Mouse (Mus musculus) natural killer cell, adult 2 months (primary cell): ENCODE measurements around the gene Sugct.

ENCODE experiments used
- DNase-seq, 2 experiments: peaks; one replicate each; pipeline ENCODE4 v3.0.0; 2022; ENCODE audit warnings: low spot score in 2 of 2

The Sugct gene

DNA sequence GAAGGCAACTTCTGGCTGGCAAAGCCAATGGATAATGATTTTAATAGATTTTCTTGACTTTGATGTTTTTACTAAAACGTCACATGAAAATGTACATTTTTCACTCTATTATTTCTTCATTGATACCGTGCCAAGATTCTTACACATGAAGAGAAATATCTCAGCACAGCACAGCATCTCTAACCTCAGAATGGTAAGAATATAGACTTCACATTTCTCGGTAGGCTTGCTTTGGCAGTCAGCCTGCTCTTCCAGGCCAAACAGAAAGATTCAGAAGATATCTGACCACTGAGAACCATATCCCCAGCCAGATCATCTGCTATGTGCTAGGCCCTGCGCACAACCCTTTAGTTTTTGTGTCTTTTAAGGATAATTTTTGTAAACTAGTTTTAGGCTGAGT lies 657.0 kb downstream of the Sugct start:
- DNase-seq = no peak

DNA sequence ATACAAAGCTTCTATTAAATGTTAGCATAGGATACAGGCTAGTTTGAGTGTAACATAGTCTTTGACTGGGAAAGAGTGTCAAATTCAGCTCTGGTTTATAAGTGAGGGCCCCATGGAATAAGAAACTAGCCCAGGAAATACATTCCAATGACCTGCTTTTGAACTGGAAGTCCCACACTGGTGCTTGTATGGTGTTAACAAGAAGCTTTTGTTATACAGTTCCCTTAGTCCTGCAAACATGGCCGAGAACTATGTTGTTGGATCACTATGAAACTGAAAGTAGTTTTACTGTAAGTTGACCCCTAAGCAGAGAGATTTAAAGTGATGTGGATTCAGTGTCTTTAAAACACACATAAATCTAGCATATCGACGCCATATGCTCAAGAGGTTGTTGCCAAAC lies 657.5 kb downstream of the Sugct start:
- DNase-seq = no peak

DNA sequence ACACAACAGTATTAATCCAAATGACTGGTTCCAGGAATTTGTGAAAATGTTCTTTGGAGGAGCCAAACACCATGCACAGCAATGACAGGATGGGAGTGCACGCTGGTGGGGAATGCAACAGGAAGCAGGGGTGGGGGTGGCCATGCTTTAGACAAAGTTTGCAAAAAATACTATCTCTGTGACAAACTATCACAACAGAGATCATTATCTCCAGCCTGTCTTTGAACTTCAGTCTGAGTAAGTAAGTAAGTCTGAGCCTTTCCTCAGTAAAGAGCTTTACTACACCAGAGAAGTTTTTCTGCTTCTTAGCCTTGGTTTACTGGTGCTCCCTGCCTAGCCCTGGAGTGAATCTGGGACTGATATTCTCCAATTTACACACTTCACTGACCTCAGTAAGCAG lies 664.6 kb downstream of the Sugct start:
- DNase-seq = no peak

DNA sequence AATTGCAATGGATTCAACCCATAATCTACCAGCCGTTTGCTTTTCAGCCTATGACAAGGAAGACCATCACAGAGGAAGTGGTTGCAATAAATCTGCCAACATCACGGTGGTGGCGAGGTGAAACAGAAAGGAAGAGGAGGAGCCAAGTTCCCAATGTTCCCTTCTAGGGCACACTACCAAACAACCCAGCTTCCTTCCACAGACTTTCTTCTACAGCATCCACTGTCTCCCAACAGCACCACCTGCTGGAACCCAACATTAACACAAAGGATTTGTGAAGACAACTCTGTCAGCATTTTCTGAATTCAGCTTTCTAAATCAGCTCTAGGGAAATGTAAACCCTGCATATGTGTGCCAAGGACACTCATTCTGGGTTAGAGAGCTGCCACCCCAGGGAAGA lies 666.8 kb downstream of the Sugct start:
- peak; percentile 2 to 15 for DNase-seq

DNA sequence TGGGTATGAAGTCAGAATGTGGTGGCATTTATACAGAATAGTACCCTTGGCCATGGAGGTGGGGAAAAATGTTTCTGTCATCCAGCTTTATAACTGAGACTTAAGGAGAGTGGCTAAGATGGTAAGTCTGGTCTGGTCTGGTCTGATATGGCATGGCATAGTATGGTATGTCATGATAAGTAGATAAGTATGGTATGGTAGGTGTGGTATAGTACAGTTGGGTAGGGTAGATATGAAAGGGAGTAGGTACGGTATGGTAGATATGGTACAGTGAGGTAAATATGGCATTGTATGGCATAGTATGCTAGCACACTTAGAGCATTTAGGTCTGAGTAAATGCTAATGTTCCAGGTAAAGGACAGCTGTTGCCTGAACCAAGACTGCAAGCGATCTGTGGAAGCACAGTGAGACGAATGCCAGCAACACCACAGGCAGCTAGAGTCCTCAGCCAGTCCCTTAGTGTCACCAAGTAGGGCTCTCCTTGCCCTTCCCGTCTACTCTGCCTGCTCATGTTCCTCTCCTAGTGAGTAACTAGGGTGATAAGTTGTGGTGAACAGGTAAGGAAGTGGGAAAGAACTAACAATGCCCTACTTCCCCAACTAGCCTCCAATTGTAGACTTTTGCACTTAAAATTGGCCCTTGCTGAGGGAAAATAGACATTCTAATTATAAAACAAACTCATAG lies 667.4 kb downstream of the Sugct start:
- no peak for DNase-seq

DNA sequence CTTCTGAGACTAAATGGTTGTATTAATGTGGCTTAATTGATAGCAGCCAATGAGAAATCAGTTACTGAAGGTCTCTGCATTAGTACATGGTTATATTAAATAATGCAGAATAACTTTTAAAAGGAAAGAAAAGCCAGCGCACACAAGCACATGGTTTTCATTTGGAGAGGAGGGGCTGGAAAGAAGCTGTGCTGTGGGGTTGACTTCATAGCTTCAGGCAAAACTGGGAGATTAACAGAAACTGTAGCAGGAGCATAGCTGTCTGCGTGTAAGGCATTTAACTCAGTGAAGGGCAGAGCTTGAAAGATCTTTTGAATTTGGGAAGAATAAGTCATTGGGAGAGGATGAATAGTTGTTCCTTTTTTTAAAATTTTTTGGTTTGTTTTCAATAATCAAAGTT lies 668.4 kb downstream of the Sugct start:
- no peak for DNase-seq

DNA sequence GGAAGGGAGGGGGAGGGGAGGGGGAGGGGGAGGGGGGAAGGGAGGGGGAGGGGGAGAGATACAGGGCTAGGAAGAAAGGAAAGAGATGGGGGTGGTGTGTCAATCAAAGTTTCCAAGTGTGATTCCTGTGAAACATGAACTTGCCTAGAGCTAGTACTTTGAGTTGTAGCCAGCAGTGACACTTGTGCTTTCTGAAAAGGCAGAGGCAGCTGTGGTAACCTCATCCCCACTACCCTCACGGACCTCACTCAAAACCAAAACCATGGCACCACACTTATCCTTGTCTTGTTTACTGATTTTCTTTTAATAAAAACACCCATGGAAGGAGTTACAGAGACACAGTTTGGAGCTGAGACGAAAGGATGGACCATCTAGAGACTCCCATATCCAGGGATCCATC lies 698.9 kb downstream of the Sugct start:
- no peak for DNase-seq

DNA sequence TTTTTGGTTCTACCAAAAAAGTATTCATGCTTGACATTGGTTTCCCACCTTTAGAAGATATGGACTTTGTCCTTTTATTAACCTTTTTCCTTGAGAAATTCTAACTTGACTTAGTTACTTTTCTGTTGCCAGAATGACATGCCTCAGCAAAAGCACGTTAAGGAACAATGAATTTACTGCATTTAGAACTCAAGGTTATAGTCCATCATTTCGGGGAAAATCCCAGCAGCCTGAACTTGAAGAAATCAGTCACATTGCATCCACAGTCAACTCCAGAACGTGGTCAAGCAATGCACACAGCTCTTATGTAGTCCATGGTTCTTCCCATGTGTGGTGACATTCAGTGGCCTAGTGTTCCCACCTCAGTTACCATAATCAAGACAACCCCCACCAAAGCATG lies 700.0 kb downstream of the Sugct start:
- no peak for DNase-seq

DNA sequence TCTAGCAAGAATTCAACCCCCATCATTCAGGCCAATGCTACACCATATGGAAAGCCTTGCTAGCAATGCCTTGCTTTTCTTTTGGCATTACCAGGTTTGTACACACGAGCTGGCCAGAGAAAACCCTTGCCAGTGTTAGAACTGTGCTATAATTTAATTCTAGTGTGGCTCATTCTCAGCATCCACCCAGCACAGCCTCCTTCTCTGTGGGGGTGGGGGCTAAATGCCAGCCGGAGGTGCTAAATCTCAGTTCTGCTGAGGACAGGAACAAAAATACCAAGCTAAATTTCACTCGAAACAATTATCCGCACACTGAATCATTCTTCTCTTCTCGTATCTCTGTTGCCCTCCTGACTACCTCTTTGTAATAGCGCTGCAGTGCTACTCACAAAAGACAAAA lies 717.6 kb downstream of the Sugct start:
- DNase-seq = no peak

DNA sequence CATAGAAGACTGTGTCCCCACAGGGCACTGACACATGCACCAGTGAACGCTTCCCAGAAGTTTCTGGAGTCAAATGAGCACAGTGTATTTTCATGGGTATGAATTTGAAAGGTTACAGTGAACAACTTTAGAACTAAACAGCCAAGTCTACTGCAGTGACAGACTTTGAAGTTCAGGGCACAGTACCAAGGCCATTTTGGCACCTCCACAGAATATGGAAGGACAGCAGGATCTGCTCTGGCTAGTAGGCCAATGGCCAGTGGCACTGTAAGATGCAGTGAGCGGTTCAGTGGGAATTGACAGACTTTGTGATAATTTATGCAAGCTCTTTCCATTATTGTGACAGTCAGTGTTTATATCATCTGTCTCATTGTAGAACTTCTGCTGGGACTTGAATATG lies 724.1 kb downstream of the Sugct start:
- no peak for DNase-seq

DNA sequence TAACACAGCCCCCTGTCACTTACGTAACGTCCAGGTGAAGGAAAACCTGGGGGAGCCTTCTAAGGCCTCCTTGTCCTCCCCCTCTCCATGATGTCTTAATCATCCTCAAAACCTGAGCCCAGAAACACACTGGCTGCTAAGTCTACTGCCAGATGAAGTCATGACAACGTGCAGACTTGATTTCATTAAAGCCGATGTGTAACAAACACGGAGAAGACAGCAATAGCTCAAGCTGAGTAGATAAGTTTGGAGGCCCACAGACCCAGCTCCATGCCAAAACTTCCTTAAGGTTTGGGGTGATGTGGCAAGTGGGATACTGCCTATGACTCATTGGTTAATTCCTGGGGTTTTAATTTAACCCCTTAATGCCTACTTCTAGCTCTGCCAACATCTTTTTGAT lies 726.4 kb downstream of the Sugct start:
- no peak for DNase-seq

DNA sequence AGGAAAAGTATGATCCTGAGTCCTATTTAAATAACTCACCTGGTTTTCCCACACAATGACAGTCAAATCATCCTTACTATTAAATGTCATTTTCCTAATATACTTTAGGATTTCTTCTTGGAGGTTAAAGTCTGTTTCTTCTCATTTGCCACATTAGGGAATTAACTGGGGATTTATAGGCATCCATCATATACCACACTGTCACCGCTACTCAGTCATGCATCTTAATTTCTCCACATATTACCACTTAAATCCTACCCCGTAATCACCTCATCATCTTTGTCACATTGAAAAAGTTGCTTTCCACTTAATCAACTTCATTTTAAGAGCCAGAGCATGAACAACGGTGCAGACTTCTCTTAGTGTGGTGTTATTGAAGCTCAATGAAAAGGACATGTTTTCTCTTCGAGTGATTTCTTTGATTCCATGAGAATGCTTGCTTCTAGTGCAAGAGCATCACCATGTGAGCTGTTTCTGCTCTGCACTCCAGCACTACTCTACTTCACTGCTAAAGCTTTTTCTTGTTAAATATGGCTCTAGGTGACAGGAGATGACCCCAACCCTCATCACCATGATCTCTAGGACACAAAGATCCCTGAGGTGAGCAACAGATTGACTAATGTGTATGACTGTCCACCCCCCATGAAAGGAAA lies 730.4 kb downstream of the Sugct start:
- DNase-seq = no peak

DNA sequence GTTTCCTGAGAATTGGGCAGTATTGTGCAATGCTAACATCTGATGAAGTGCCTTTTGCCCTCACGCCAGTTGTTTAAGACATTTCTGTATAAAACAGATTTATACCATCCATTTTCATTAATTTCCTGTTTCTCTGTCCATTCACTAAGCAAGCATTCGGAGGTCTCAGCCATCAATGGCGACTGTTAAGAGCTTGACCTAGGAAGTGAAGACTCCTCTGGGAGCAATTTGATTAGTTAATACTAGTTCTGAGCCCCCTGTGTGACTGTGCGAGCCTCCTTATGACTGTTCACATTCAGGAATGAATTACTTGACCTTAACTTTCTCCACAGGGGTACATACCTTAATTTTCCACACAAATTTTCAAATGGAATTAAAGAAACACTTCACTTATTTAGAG lies 743.3 kb downstream of the Sugct start:
- no peak for DNase-seq

DNA sequence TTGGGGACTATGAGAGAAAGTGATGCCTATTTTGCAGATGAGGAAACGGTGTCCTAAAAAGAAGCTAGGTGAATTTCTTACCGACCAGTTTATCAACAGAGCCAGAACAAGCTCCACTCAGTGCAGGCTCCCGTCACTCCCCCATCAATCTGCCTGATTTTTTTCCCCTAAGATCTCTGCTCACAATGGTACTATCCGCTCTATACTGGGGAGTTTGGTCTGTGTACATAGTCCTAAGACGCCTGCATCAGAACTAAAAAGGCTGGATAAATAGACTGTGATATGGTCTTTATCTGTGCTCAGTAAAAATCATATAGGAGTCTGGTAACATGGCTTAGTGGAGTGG lies 755.9 kb downstream of the Sugct start:
- DNase-seq = no peak

DNA sequence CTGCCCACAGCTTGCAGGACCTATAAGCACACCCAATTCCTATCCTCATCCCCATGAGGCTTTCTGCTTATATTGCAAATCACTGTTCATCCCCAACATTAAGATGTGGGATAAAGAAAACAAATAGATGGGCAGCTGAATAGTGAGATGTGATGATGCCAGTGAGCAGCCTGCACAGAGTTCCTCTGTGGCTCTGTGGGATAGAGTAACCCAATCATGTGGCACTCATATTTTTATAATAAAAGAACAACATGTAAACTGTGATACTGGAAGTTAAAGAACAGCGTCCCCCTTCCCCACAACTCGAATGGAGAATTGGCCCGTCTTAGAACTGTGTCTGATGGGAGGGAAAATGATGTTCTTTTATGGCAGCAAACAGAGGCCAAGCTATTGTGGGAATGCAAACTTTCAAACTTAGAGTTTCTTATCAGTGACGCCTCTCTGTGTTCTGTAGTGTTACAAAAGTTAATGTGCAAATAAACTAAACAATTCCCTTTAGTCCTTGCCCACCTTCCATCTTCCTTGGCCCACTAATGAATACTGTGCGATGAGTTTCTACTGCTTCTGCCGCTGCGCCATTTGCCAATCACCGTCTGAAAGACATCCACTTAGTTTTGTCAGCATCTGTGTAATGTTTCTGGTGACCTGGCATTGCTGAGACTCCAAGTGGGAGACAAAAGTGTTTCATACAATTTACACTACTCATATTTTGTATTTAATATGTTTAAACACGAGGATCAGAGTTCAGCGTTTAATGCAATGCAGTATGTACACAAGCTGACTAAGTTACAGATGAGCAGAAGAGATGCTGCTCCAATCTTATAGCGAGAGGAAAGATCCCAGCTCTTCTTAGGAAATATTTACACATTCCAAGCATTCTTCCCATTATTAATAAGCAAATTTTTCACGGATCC lies 756.5 kb downstream of the Sugct start:
- no peak for DNase-seq

DNA sequence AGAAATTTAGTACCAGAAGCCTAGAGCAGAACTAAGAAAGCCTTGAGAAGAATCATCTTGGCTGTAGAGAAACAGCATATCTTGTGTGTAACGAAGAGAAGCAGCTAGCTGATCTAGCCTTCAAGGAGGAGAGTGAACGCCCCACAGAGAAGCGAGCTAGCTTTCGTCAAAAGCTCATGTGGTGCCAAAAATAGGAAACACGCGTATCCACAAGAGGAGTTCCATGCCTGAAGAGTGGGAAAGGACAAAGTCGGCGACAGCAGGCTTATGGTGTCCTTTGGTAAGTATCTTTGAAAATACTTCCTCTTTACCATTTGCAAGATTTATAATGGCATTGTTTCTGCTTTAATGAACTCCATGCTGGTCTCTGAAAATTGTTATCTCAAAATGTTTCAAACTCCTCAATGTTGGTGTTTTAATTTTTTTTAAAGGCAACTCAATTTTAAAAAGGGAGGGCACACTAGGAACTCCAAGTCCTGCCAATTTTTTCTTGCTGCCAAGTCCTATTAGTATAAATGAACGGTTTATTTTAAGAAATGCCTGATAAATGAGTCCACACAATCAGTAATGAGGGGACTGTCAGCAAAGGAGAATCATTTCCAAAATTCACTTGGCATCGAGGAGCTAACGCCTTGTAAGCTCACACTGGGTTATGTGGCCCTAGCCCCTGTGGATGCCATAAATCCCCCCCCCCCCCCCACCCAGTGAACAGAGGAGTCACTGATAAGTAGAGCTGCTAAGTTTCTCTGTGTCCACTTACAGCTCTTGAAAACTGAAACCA lies 757.7 kb downstream of the Sugct start:
- no peak for DNase-seq

DNA sequence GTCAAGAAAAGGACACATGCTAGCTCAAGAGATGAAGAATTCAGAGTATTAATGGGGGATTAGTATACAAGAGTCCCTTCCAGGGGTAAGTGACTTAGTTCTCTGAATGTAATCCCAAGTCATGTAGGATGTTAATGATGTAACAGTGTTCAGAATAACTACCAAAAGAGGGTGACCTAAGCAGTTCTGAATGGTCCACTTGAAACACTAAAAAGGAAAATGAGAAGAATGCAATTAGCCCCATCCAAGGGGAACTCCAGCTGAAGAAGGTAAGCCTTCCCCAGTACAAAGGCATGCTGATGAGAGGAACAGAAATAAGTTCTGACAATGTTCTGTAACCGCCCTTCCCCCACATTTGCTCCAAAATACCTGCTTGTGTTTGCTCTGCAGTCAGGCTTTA lies 760.3 kb downstream of the Sugct start:
- DNase-seq = no peak

DNA sequence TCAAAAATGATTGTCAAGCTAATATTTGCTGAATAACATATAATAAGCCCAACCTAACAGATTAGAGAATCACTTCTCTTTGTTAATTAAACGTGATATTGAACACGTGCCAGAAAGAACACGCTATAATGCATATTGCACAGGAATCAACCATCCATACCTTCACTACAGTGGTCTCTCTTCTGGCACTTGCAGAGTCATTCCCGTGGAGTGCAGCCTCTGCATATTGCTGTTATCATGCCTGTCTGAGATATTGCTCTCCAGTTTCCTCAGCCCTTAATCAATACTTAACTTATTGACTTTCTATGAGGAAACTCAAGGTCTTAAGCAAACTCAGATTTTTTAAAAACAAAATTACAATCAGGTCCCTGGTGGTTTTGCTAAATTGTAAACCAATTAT lies 761.8 kb downstream of the Sugct start:
- no peak for DNase-seq

DNA sequence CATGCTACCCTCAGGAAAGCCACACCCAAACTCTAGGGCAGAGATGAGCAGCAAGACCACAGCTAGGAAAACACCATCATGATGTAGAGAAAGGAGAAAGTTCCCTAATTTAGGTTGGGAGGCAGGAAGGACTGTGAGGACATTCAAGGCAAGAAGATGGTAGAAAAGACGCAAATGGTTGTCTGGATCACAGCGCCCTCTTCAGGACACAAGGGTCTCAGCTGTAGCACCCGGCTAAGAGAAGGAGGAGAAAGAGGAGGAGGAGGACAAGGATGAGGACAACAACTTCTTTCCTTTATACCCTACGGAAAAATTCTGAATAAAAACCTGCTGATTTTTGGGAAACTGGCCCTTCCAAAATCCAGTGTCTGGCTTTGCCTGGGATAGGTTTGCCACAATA lies 774.0 kb downstream of the Sugct start:
- DNase-seq = no peak

DNA sequence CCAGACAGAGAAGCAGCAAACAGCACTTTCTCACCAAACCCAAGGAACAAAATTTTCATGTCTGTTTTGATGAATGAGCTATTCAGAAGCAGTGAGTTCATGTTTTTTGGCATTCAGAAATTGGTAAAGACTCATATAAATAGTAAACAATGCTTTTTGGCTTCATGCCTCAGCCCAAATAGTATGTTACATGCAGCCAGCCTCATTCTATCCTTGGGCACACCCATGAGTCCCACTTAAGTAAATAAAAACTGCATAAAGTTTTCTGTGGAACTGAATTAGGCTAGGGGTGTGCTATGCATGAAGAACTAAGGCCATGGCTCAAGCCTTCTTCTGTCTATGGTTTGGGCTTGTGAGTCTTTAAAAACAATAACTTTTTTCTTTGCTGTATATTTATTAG lies 779.7 kb downstream of the Sugct start:
- no peak for DNase-seq

DNA sequence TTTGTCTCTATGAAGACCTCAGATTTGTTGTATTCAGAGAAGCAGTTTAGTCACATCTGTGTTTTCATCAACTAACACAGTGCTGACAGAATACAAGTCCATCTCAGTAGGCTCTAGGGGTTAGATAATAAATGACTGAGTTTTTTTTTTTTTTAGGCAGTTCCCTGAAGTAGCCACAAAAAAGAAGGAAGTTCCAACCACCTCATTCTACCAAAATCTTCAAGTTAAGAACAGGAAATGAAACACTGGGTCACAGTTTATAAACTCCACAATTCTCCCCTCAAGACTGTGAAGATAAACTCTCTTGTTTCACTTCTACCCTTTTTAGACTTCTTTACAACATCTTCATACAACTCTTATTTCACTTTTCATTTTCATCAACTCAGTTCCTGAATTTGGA lies 783.1 kb downstream of the Sugct start:
- DNase-seq = no peak

DNA sequence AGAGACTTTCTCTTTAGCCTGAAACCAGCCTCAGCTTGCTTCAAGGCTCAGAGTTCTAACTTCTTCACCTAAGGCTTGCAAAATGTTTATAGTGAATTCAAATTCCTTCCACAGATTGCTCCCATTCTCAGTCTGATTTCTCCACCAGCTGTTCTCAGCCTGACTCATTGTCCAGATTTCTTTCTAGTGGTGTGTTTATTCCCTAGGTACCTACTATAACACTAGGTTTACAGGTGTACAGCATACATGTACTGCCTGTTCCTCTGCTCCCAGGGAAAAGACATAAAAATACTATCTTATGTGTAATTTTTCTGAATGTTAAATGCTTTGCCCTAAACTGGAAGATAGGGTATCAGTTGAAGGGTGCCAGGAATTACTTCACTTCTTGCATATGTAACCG lies 788.4 kb downstream of the Sugct start:
- DNase-seq = no peak
